Mouse (Mus musculus) small intestine, adult 2 months (tissue): ENCODE results near the gene Nppb.

ENCODE experiments used
- CTCF ChIP-seq: fragments of 200-500 bp; IDR thresholded peaks from 2 replicates; pipeline ENCODE4 v1.5.1; 2012; ENCODE audit warnings: low read depth, mild to moderate bottlenecking, control low read depth, inconsistent platforms, low read length, moderate library complexity, mixed read lengths; ENCODE audit not compliant: insufficient replicate concordance, insufficient read length; ENCODE audit errors: extremely low read depth
- POLR2A ChIP-seq: fragments of 200-500 bp; IDR thresholded peaks from 2 replicates; pipeline ENCODE4 v1.6.1; 2012; ENCODE audit warnings: low read depth, mild to moderate bottlenecking, control low read depth, inconsistent platforms, low read length, moderate library complexity

- no peak for TF ChIP-seq CTCF
- TF ChIP-seq POLR2A, result no peak
Observed at GRCm38 (mm10) chr4:147993571-147994095, 8.0 kb downstream of the Nppb start.
